Mouse (Mus musculus): ENCODE results near the gene Senp3. TPM values are rescaled to one million over a fixed set of nuclear protein-coding genes. Genes with fewer than 3 reads are reported as not detected.
A peak's percentile ranks its signal among the peaks of the same experiment; 100 is the strongest.

The Senp3 gene
- polyA plus RNA-seq, 2 experiments: 21.0 to 45.8 TPM

- Histone ChIP-seq H3K9me3 (ENCODE audit: control insufficient read depth, low read length) (no peaks in the 10 kb centered on the region), H3K36me3 (replicated peaks; ENCODE audit: control insufficient read depth, insufficient read depth, low read depth) (no peaks in the 10 kb centered on the region), H3K9ac (replicated peaks) (no peak overlapping the region), H3K27ac (no peak overlapping the region), H3K4me2 (ENCODE audit: low read depth) (no peak overlapping the region), H3K4me3 (ENCODE audit: insufficient read depth in 1 of 2, low read depth in 2 of 2, low read length in 2 of 2) (no peak overlapping the region), H3K27me3 (ENCODE audit: control insufficient read depth, insufficient read depth, low read length) (no peaks in the 10 kb centered on the region), H3K4me1 (replicated peaks; ENCODE audit: control insufficient read depth in 2 of 2, insufficient read depth in 2 of 2, low read length in 1 of 2) (peaks cover 0 to 9% of the 10 kb centered on the region in 2 experiments; a peak in 2 of 4 replicates)
- no peak for TF ChIP-seq CTCF (IDR thresholded peaks at IDR 0.05; ENCODE audit: low read depth)
- ATAC-seq (ENCODE audit: insufficient read depth): no peak
- 49% methylated on average over 11 of the region's 11 CpGs for WGBS (ENCODE audit: insufficient replicate concordance)
- DNase-seq (ENCODE audit: low read depth in 3 of 3, low spot score in 3 of 3): no peak
Observed at GRCm38 (mm10) chr11:69693421-69693965, 11.6 kb upstream of the Senp3 start.

- no peak overlapping the region for H3K4me2 ChIP-seq (ENCODE audit: low read depth)
- H3K36me3 ChIP-seq (replicated peaks; ENCODE audit: control insufficient read depth, insufficient read depth, low read depth): no peaks in the 10 kb centered on the region
- H3K9ac ChIP-seq (replicated peaks): no peak overlapping the region
- no peak overlapping the region for H3K27ac ChIP-seq
- no peak for ATAC-seq (ENCODE audit: insufficient read depth)
- no peaks in the 10 kb centered on the region for H3K27me3 ChIP-seq (ENCODE audit: control insufficient read depth, insufficient read depth, low read length)
- no peak for TF ChIP-seq CTCF (IDR thresholded peaks at IDR 0.05; ENCODE audit: low read depth)
- peak; percentile 6; the same call in 1 of the 2 replicates for TF ChIP-seq EP300 (IDR thresholded peaks at IDR 0.05; ENCODE audit: low read depth)
- H3K4me3 ChIP-seq (ENCODE audit: insufficient read depth in 1 of 2, low read depth in 2 of 2, low read length in 2 of 2): no peak overlapping the region
- WGBS (ENCODE audit: insufficient replicate concordance): 71% methylated on average over 6 of the region's 6 CpGs
- H3K4me1 ChIP-seq (replicated peaks; ENCODE audit: control insufficient read depth in 2 of 2, insufficient read depth in 2 of 2, low read length in 1 of 2): peaks cover 0 to 9% of the 10 kb centered on the region in 2 experiments; a peak in 2 of 4 replicates
- DNase-seq (ENCODE audit: low read depth in 3 of 3, low spot score in 3 of 3): no peak
- no peaks in the 10 kb centered on the region for H3K9me3 ChIP-seq (ENCODE audit: control insufficient read depth, low read length)
Observed at GRCm38 (mm10) chr11:69692863-69693262, 11.0 kb upstream of the Senp3 start.

- H3K9me3 ChIP-seq (ENCODE audit: control insufficient read depth, low read length): no peaks in the 10 kb centered on the region
- H3K4me2 ChIP-seq (ENCODE audit: low read depth): no peak overlapping the region
- no peak overlapping the region for H3K4me3 ChIP-seq (ENCODE audit: insufficient read depth in 1 of 2, low read depth in 2 of 2, low read length in 2 of 2)
- TF ChIP-seq CTCF (IDR thresholded peaks at IDR 0.05; ENCODE audit: low read depth) (no peak), EP300 (IDR thresholded peaks at IDR 0.05; ENCODE audit: low read depth) (0 out of 2 replicates have a peak, but pooled peaks have one; percentile 13)
- H3K9ac ChIP-seq (replicated peaks): no peak overlapping the region
- H3K27ac ChIP-seq: no peak overlapping the region
- WGBS (ENCODE audit: insufficient replicate concordance): 25% methylated on average over 9 of the region's 9 CpGs
- no peaks in the 10 kb centered on the region for H3K36me3 ChIP-seq (replicated peaks; ENCODE audit: control insufficient read depth, insufficient read depth, low read depth)
- DNase-seq (ENCODE audit: low read depth in 3 of 3, low spot score in 3 of 3): no peak
- peaks cover 0 to 9% of the 10 kb centered on the region in 2 experiments; a peak in 2 of 4 replicates for H3K4me1 ChIP-seq (replicated peaks; ENCODE audit: control insufficient read depth in 2 of 2, insufficient read depth in 2 of 2, low read length in 1 of 2)
- no peaks in the 10 kb centered on the region for H3K27me3 ChIP-seq (ENCODE audit: control insufficient read depth, insufficient read depth, low read length)
- ATAC-seq (ENCODE audit: insufficient read depth): no peak
Observed at GRCm38 (mm10) chr11:69692196-69692811, 10.4 kb upstream of the Senp3 start.

GRCm38 (mm10) chr11:69689891-69690290, 8.0 kb upstream of the Senp3 start:
- whole genome bisulfite sequencing (ENCODE audit: insufficient replicate concordance): 85% methylated on average over 1 of the region's 1 CpGs
- no peaks in the 10 kb centered on the region for H3K27me3 ChIP-seq (ENCODE audit: control insufficient read depth, insufficient read depth, low read length)
- H3K4me2 ChIP-seq (ENCODE audit: low read depth): no peak overlapping the region
- DNase-seq (ENCODE audit: low read depth in 3 of 3, low spot score in 3 of 3): no peak
- no peak overlapping the region for H3K9ac ChIP-seq (replicated peaks)
- TF ChIP-seq EP300 (IDR thresholded peaks at IDR 0.05; ENCODE audit: low read depth) (no peak), CTCF (IDR thresholded peaks at IDR 0.05; ENCODE audit: low read depth) (no peak)
- no peaks in the 10 kb centered on the region for H3K9me3 ChIP-seq (ENCODE audit: control insufficient read depth, low read length)
- peaks cover 0 to 18% of the 10 kb centered on the region in 2 experiments; a peak in 2 of 4 replicates for H3K4me1 ChIP-seq (replicated peaks; ENCODE audit: control insufficient read depth in 2 of 2, insufficient read depth in 2 of 2, low read length in 1 of 2)
- no peak overlapping the region for H3K27ac ChIP-seq
- no peak overlapping the region for H3K4me3 ChIP-seq (ENCODE audit: insufficient read depth in 1 of 2, low read depth in 2 of 2, low read length in 2 of 2)
- no peaks in the 10 kb centered on the region for H3K36me3 ChIP-seq (replicated peaks; ENCODE audit: control insufficient read depth, insufficient read depth, low read depth)
- no peak for ATAC-seq (ENCODE audit: insufficient read depth)

- no peak for DNase-seq (ENCODE audit: low read depth in 3 of 3, low spot score in 3 of 3)
- Histone ChIP-seq H3K9ac (replicated peaks) (no peak overlapping the region), H3K4me3 (ENCODE audit: insufficient read depth in 1 of 2, low read depth in 2 of 2, low read length in 2 of 2) (no peak overlapping the region), H3K27ac (no peak overlapping the region), H3K36me3 (replicated peaks; ENCODE audit: control insufficient read depth, insufficient read depth, low read depth) (no peaks in the 10 kb centered on the region), H3K4me2 (ENCODE audit: low read depth) (no peak overlapping the region), H3K9me3 (ENCODE audit: control insufficient read depth, low read length) (no peaks in the 10 kb centered on the region), H3K27me3 (ENCODE audit: control insufficient read depth, insufficient read depth, low read length) (no peaks in the 10 kb centered on the region), H3K4me1 (replicated peaks; ENCODE audit: control insufficient read depth in 2 of 2, insufficient read depth in 2 of 2, low read length in 1 of 2) (peaks cover 2 to 18% of the 10 kb centered on the region in 2 experiments; a peak in 2 of 4 replicates)
- no peak for ATAC-seq (ENCODE audit: insufficient read depth)
- 66% methylated on average over 5 of the region's 5 CpGs for WGBS (ENCODE audit: insufficient replicate concordance)
- no peak for TF ChIP-seq EP300 (IDR thresholded peaks at IDR 0.05; ENCODE audit: low read depth)
- TF ChIP-seq CTCF (IDR thresholded peaks at IDR 0.05; ENCODE audit: low read depth): no peak
Observed at GRCm38 (mm10) chr11:69687061-69687460, 5.2 kb upstream of the Senp3 start.
